Mouse (Mus musculus) sigmoid colon, adult 10 weeks (tissue): Measurements from ENCODE around the gene Rnf10. TPM values are rescaled to one million over a fixed set of nuclear protein-coding genes. Genes with fewer than 3 reads are reported as not detected.

Source experiments
- polyA plus RNA-seq: library from polyadenylated mRNA; stranded (reverse); fragments of 350-450 nt; fragmentation: Illumina TruSeq; extraction: RNeasy Lipid Tissue Mini Kit (QIAGEN cat#74804); gene quantifications from one replicate; pipeline ENCODE4 v1.2.3, GENCODE M21; 2014; ENCODE audit warnings: low read depth, low replicate concordance

Gene Rnf10
- 26.7 TPM for polyA plus RNA-seq

DNA sequence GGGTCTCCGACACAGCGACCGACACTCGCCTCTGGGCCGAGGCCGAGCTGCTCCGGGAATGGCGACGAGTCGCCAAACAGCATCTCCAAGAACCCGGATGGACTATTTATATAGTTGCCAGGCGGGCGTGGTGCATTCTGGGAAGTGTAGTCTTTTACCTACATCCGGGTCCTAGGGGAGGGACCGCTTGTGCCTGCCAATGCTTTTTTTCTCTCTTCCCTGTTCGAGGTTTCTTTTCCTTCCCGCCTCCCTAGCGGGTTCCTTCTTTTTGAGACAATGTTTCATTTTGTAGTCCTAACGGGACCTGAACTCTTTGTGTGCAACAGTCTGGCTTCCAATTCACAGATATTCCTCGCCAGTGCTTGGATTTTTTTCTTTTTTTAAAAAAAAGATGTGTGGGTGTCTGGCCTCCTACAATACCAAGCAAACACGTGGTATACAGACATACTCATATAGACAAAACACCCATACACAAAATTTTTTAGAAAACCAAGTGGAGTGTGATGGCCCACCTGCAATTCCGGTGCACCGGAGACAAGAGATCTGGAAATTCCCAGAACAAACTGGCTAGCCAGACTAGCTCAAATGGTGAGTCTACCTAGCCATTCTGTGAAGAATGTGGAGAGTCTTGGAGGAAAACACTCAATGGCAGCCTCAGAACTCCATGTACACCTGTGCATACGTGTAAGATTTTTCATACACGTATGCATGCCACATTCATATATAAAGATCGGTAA lies at the start of gene Rnf10:
Gene Rnf10 (minus strand): TSS at position 87 of the 737 bp plus-strand sequence.

DNA sequence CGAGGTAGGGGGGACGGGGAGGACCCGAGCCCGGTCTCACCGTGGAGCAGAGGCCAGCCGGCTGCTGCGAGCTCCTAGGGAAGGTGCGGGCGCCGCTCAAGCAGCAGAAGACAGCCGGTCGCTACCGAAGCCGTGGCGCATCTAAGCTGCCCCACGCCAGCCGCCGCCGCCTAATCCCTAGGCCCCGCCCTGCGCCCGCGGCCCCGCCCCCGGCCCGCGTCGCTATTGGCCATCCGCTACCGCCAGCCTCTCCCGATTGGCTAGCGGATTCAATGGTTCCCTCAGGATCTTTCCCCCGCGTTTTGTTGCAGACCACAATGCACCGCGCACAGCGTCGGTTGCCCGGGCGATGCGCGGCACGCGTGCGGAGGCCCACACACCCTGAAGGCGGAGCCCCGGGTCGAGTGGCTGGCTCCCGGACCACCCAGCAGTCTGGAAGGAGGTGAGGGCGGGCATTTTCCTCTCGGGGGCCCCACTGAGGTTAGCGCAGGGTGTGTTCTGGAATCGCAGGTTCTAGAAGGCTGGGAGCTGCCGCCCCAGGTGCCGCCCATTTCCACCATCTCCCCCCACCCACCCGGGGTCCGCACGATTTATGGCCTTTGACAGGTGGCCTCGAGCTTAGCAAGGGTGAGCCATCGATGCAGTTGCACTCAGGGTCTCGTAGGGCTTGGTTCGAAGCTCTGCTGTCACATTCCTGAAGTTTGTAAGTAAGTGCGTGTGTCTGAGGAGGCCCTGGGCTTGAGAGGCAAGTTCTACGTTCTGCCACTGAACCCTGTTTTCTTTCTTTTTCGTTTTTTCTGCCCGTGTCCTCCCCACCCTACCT lies 28.3 kb upstream of the Rnf10 start, which contains the start of gene Dynll1:
Gene Dynll1 (minus strand): TSS at position 208 of the 823 bp plus-strand sequence.

GRCm38 (mm10) chr5:115279226-115280049 lies 6.7 kb upstream of the Rnf10 start, which contains the start of gene Coq5:
TSS of gene Coq5 (plus strand) at chr5:115279666.

GRCm38 (mm10) chr5:115235786-115236263 lies 36.9 kb downstream of the Rnf10 start, which contains the start of gene Pop5:
TSS of gene Pop5 (plus strand) at chr5:115235836.

GRCm38 (mm10) chr5:115193669-115194625 lies 78.8 kb downstream of the Rnf10 start, which contains the start of gene Cabp1:
TSS of gene Cabp1 (minus strand) at chr5:115194381.

Other genes starting within 250 kb of the Rnf10 start
- not detected for gene Gm10401, start 174.6 kb downstream of the Rnf10 start, polyA plus RNA-seq
- gene Acads, start 153.6 kb downstream of the Rnf10 start, polyA plus RNA-seq = 5.6 TPM
- gene Unc119b, start 137.9 kb downstream of the Rnf10 start, polyA plus RNA-seq = 6.2 TPM
- 85.5 TPM for gene Mlec, start 114.7 kb downstream of the Rnf10 start, polyA plus RNA-seq
- gene Cabp1, start 78.5 kb downstream of the Rnf10 start, polyA plus RNA-seq = 0.38 TPM
- 1.7 TPM for gene Pop5, start 37.1 kb downstream of the Rnf10 start, polyA plus RNA-seq
- 10.2 TPM for gene Coq5, start 6.8 kb upstream of the Rnf10 start, polyA plus RNA-seq
- gene Dynll1, start 28.1 kb upstream of the Rnf10 start, polyA plus RNA-seq = 941 TPM
- 40.7 TPM for gene Srsf9, start 54.3 kb upstream of the Rnf10 start, polyA plus RNA-seq
- gene Gatc, start 68.3 kb upstream of the Rnf10 start, polyA plus RNA-seq = 29.1 TPM
- gene Triap1, start 68.3 kb upstream of the Rnf10 start, polyA plus RNA-seq = 16.4 TPM
- 79.7 TPM for gene Cox6a1, start 76.1 kb upstream of the Rnf10 start, polyA plus RNA-seq
- gene Msi1, start 156.7 kb upstream of the Rnf10 start, polyA plus RNA-seq = 0.63 TPM
- gene Pla2g1b, start 193.4 kb upstream of the Rnf10 start, polyA plus RNA-seq = not detected
- 9.2 TPM for gene Sirt4, start 211.8 kb upstream of the Rnf10 start, polyA plus RNA-seq
- gene Pxn, start 233.8 kb upstream of the Rnf10 start, polyA plus RNA-seq = 12.3 TPM